Mouse (Mus musculus): ENCODE data around the gene Arhgef33. TPM values are rescaled to one million over a fixed set of nuclear protein-coding genes. Genes with fewer than 3 reads are reported as not detected.
"Not testable (repeated sequence)": the region's sequence is repeated elsewhere in the genome, so short reads cannot be mapped to it uniquely, and the experiment has no call there.

Gene Arhgef33
- polyA plus RNA-seq (2014; fragmentation: Nextera tagmentation; extraction: Ambion mirVana) = 1.5 and 3.1 TPM in 2 replicates

GRCm38 (mm10) chr17:80307251-80307650 lies at the start of gene Arhgef33:
Gene Arhgef33 (plus strand): TSS chr17:80307407.
- Histone ChIP-seq H3K4me3 (ENCODE audit: low read depth, low read length) (no peak within 1 kb of the TSS), H3K27ac (ENCODE audit: low read depth, low read length) (no peak within 1 kb of the TSS), H3K36me3 (ENCODE audit: control insufficient read depth, insufficient read depth, low read length) (no peaks in the 10 kb centered on the region), H3K9me3 (ENCODE audit: control insufficient read depth, low read length) (no peaks in the 10 kb centered on the region), H3K27me3 (ENCODE audit: control insufficient read depth, insufficient read depth, low read length) (no peaks in the 10 kb centered on the region), H3K9ac (replicated peaks; ENCODE audit: low read depth, low read length) (no peak within 1 kb of the TSS), H3K4me1 (ENCODE audit: control insufficient read depth, insufficient read depth, low read length) (no peaks in the 10 kb centered on the region), H3K4me2 (ENCODE audit: low read depth, low read length) (no peak within 1 kb of the TSS)
- WGBS = 92% methylated on average over 1 of the region's 1 CpGs
- ATAC-seq (ENCODE audit: low read depth) = no peak

- Histone ChIP-seq H3K27ac (ENCODE audit: low read depth, low read length) (no peak overlapping the region), H3K27me3 (ENCODE audit: control insufficient read depth, insufficient read depth, low read length) (no peaks in the 10 kb centered on the region), H3K36me3 (ENCODE audit: control insufficient read depth, insufficient read depth, low read length) (peaks cover 59% of the 10 kb centered on the region), H3K4me2 (ENCODE audit: low read depth, low read length) (no peak overlapping the region), H3K4me3 (ENCODE audit: low read depth, low read length) (no peak overlapping the region), H3K9ac (replicated peaks; ENCODE audit: low read depth, low read length) (no peak overlapping the region), H3K9me3 (ENCODE audit: control insufficient read depth, low read length) (no peaks in the 10 kb centered on the region), H3K4me1 (ENCODE audit: control insufficient read depth, insufficient read depth, low read length) (no peaks in the 10 kb centered on the region)
- WGBS = 97% methylated on average over 4 of the region's 4 CpGs
- no peak for ATAC-seq (ENCODE audit: low read depth)
Measured at GRCm38 (mm10) chr17:80267065-80267464, 40.1 kb upstream of the Arhgef33 start.

- WGBS = 98% methylated on average over 3 of the region's 3 CpGs
- ATAC-seq (ENCODE audit: low read depth) = no peak
- no peaks in the 10 kb centered on the region for H3K9me3 ChIP-seq (ENCODE audit: control insufficient read depth, low read length)
Measured at GRCm38 (mm10) chr17:80268151-80268550, 39.1 kb upstream of the Arhgef33 start.

GRCm38 (mm10) chr17:80270622-80271021 lies 36.6 kb upstream of the Arhgef33 start:
- H3K9me3 ChIP-seq (ENCODE audit: control insufficient read depth, low read length); ATAC-seq (ENCODE audit: low read depth): not testable (repeated sequence)
- WGBS = 95% methylated on average over 7 of the region's 7 CpGs

More at GRCm38 (mm10) chr17:80268151-80268550, 39.1 kb upstream of the Arhgef33 start:
- Histone ChIP-seq H3K4me3 (ENCODE audit: low read depth, low read length) (no peak overlapping the region), H3K4me2 (ENCODE audit: low read depth, low read length) (no peak overlapping the region), H3K4me1 (ENCODE audit: control insufficient read depth, insufficient read depth, low read length) (no peaks in the 10 kb centered on the region), H3K9ac (replicated peaks; ENCODE audit: low read depth, low read length) (no peak overlapping the region), H3K36me3 (ENCODE audit: control insufficient read depth, insufficient read depth, low read length) (peaks cover 62% of the 10 kb centered on the region), H3K27me3 (ENCODE audit: control insufficient read depth, insufficient read depth, low read length) (no peaks in the 10 kb centered on the region), H3K27ac (ENCODE audit: low read depth, low read length) (no peak overlapping the region)

GRCm38 (mm10) chr17:80278255-80278654 lies 29.0 kb upstream of the Arhgef33 start:
- 96% methylated on average over 4 of the region's 4 CpGs for WGBS
- Histone ChIP-seq H3K27me3 (ENCODE audit: control insufficient read depth, insufficient read depth, low read length) (no peaks in the 10 kb centered on the region), H3K27ac (ENCODE audit: low read depth, low read length) (no peak overlapping the region), H3K4me2 (ENCODE audit: low read depth, low read length) (no peak overlapping the region), H3K9me3 (ENCODE audit: control insufficient read depth, low read length) (no peaks in the 10 kb centered on the region), H3K4me1 (ENCODE audit: control insufficient read depth, insufficient read depth, low read length) (no peaks in the 10 kb centered on the region), H3K4me3 (ENCODE audit: low read depth, low read length) (no peak overlapping the region), H3K36me3 (ENCODE audit: control insufficient read depth, insufficient read depth, low read length) (peaks cover 52% of the 10 kb centered on the region), H3K9ac (replicated peaks; ENCODE audit: low read depth, low read length) (no peak overlapping the region)
- ATAC-seq (ENCODE audit: low read depth) = no peak

More at GRCm38 (mm10) chr17:80270622-80271021, 36.6 kb upstream of the Arhgef33 start:
- H3K9ac ChIP-seq (replicated peaks; ENCODE audit: low read depth, low read length); H3K27me3 ChIP-seq (ENCODE audit: control insufficient read depth, insufficient read depth, low read length); H3K4me2 ChIP-seq (ENCODE audit: low read depth, low read length); H3K4me3 ChIP-seq (ENCODE audit: low read depth, low read length); H3K27ac ChIP-seq (ENCODE audit: low read depth, low read length); H3K4me1 ChIP-seq (ENCODE audit: control insufficient read depth, insufficient read depth, low read length): not testable (repeated sequence)
- peaks cover 58% of the 10 kb centered on the region for H3K36me3 ChIP-seq (ENCODE audit: control insufficient read depth, insufficient read depth, low read length)

- Histone ChIP-seq H3K27ac (ENCODE audit: low read depth, low read length) (no peak overlapping the region), H3K4me2 (ENCODE audit: low read depth, low read length) (no peak overlapping the region), H3K9me3 (ENCODE audit: control insufficient read depth, low read length) (no peaks in the 10 kb centered on the region), H3K4me1 (ENCODE audit: control insufficient read depth, insufficient read depth, low read length) (no peaks in the 10 kb centered on the region), H3K4me3 (ENCODE audit: low read depth, low read length) (no peak overlapping the region), H3K36me3 (ENCODE audit: control insufficient read depth, insufficient read depth, low read length) (peaks cover 45% of the 10 kb centered on the region), H3K9ac (replicated peaks; ENCODE audit: low read depth, low read length) (no peak overlapping the region), H3K27me3 (ENCODE audit: control insufficient read depth, insufficient read depth, low read length) (no peaks in the 10 kb centered on the region)
- WGBS = 83% methylated on average over 8 of the region's 8 CpGs
- ATAC-seq (ENCODE audit: low read depth) = no peak
Measured at GRCm38 (mm10) chr17:80279340-80280070, 27.7 kb upstream of the Arhgef33 start.

GRCm38 (mm10) chr17:80284446-80284845 lies 22.8 kb upstream of the Arhgef33 start:
- H3K4me1 ChIP-seq (ENCODE audit: control insufficient read depth, insufficient read depth, low read length) = peaks cover 7% of the 10 kb centered on the region
- ATAC-seq (ENCODE audit: low read depth) = no peak
- no peak overlapping the region for H3K4me2 ChIP-seq (ENCODE audit: low read depth, low read length)
- peaks cover 9% of the 10 kb centered on the region for H3K36me3 ChIP-seq (ENCODE audit: control insufficient read depth, insufficient read depth, low read length)
- no peaks in the 10 kb centered on the region for H3K27me3 ChIP-seq (ENCODE audit: control insufficient read depth, insufficient read depth, low read length)
- no peak overlapping the region for H3K27ac ChIP-seq (ENCODE audit: low read depth, low read length)
- no peak overlapping the region for H3K4me3 ChIP-seq (ENCODE audit: low read depth, low read length)
- no peak overlapping the region for H3K9ac ChIP-seq (replicated peaks; ENCODE audit: low read depth, low read length)
- 86% methylated on average over 4 of the region's 4 CpGs for WGBS
- H3K9me3 ChIP-seq (ENCODE audit: control insufficient read depth, low read length) = no peaks in the 10 kb centered on the region

GRCm38 (mm10) chr17:80288012-80288411 lies 19.2 kb upstream of the Arhgef33 start:
- no peak overlapping the region for H3K4me3 ChIP-seq (ENCODE audit: low read depth, low read length)
- peak overlapping the region; percentile 67; the same call in 1 of the 2 replicates for H3K4me2 ChIP-seq (ENCODE audit: low read depth, low read length)
- no peak for ATAC-seq (ENCODE audit: low read depth)
- H3K9me3 ChIP-seq (ENCODE audit: control insufficient read depth, low read length) = no peaks in the 10 kb centered on the region
- no peak overlapping the region for H3K27ac ChIP-seq (ENCODE audit: low read depth, low read length)
- 91% methylated on average over 6 of the region's 6 CpGs for WGBS
- peaks cover 7% of the 10 kb centered on the region for H3K4me1 ChIP-seq (ENCODE audit: control insufficient read depth, insufficient read depth, low read length)
- no peaks in the 10 kb centered on the region for H3K27me3 ChIP-seq (ENCODE audit: control insufficient read depth, insufficient read depth, low read length)
- H3K36me3 ChIP-seq (ENCODE audit: control insufficient read depth, insufficient read depth, low read length) = no peaks in the 10 kb centered on the region
- H3K9ac ChIP-seq (replicated peaks; ENCODE audit: low read depth, low read length) = no peak overlapping the region

- no peak; the same call in 1 of the 2 replicates for ATAC-seq (ENCODE audit: low read depth)
- no peaks in the 10 kb centered on the region for H3K9me3 ChIP-seq (ENCODE audit: control insufficient read depth, low read length)
Measured at GRCm38 (mm10) chr17:80289280-80290073, 17.7 kb upstream of the Arhgef33 start.

More at GRCm38 (mm10) chr17:80289280-80290073, 17.7 kb upstream of the Arhgef33 start:
- H3K4me2 ChIP-seq (ENCODE audit: low read depth, low read length) = peak overlapping the region; percentile 67
- H3K27me3 ChIP-seq (ENCODE audit: control insufficient read depth, insufficient read depth, low read length) = no peaks in the 10 kb centered on the region
- H3K27ac ChIP-seq (ENCODE audit: low read depth, low read length) = peak overlapping the region; percentile 91
- peak overlapping the region; percentile 99 for H3K4me3 ChIP-seq (ENCODE audit: low read depth, low read length)
- H3K4me1 ChIP-seq (ENCODE audit: control insufficient read depth, insufficient read depth, low read length) = peaks cover 7% of the 10 kb centered on the region
- no peaks in the 10 kb centered on the region for H3K36me3 ChIP-seq (ENCODE audit: control insufficient read depth, insufficient read depth, low read length)
- peak overlapping the region; percentile 87 for H3K9ac ChIP-seq (replicated peaks; ENCODE audit: low read depth, low read length)
- WGBS = 1% methylated on average over 30 of the region's 30 CpGs

Measured in neural tube, embryonic 14.5 days (tissue).